Mouse (Mus musculus) midbrain, embryonic 12.5 days (tissue): Measurements from ENCODE around the gene Smu1. TPM values are rescaled to one million over a fixed set of nuclear protein-coding genes. Genes with fewer than 3 reads are reported as not detected.

Source experiments
- ATAC-seq: fragments of 200-750 bp; cut with Nextera tagmentation; 2 replicates; pipeline ENCODE4 v1.8.0; 2017; ENCODE audit warnings: low read depth, moderate TSS enrichment, moderate library complexity; ENCODE audit not compliant: low FRiP score
- H3K27ac ChIP-seq: fragments of 300-500 bp; sonication (generic); replicated peaks from 2 replicates; pipeline ENCODE4 v1.5.1; 2016; ENCODE audit warnings: mild to moderate bottlenecking
- H3K27me3 ChIP-seq: fragments of 300-500 bp; sonication (generic); 2 replicates; pipeline ENCODE4 v1.6.1; 2016; ENCODE audit warnings: mild to moderate bottlenecking
- H3K36me3 ChIP-seq: fragments of 300-500 bp; sonication (generic); 2 replicates; pipeline ENCODE4 v1.6.1; 2016
- H3K4me1 ChIP-seq: fragments of 300-500 bp; sonication (generic); 2 replicates; pipeline ENCODE4 v1.6.1; 2016
- H3K4me2 ChIP-seq: fragments of 300-500 bp; sonication (generic); replicated peaks from 2 replicates; pipeline ENCODE4 v1.6.1; 2016; ENCODE audit warnings: mild to moderate bottlenecking, moderate library complexity
- H3K4me3 ChIP-seq: fragments of 300-500 bp; sonication (generic); 2 replicates; pipeline ENCODE4 v1.5.1; 2016; ENCODE audit warnings: mild to moderate bottlenecking
- H3K9ac ChIP-seq: fragments of 300-500 bp; sonication (generic); replicated peaks from 2 replicates; pipeline ENCODE4 v1.6.1; 2016; ENCODE audit warnings: mild to moderate bottlenecking, moderate library complexity
- H3K9me3 ChIP-seq: fragments of 300-500 bp; sonication (generic); 2 replicates; pipeline ENCODE4 v1.6.1; 2016; ENCODE audit warnings: mild to moderate bottlenecking
- WGBS: fragments of 180-500 bp; shearing (Covaris S2); methylation state at CpG from one replicate; pipeline ENCODE4 v1.1.7; 2016; 5-methylcytosine and 5-hydroxymethylcytosine counted together
- microRNA counts: library from miRNA; unstranded; fragments of <30 nt; microRNA quantifications from one replicate; lab custom pipeline; 2017
- microRNA-seq: library from miRNA; unstranded; fragments of <30 nt; microRNA quantifications from one replicate; pipeline ENCODE4, GENCODE M21; 2017
- polyA plus RNA-seq: library from polyadenylated mRNA; unstranded; fragments of >200 nt; fragmentation: Nextera tagmentation; extraction: Ambion mirVana; gene quantifications from 2 replicates; pipeline ENCODE4 v1.2.1, GENCODE M21; 2016

Smu1 gene
- polyA plus RNA-seq, 1 experiment from 2014 or later, result 154 TPM

DNA sequence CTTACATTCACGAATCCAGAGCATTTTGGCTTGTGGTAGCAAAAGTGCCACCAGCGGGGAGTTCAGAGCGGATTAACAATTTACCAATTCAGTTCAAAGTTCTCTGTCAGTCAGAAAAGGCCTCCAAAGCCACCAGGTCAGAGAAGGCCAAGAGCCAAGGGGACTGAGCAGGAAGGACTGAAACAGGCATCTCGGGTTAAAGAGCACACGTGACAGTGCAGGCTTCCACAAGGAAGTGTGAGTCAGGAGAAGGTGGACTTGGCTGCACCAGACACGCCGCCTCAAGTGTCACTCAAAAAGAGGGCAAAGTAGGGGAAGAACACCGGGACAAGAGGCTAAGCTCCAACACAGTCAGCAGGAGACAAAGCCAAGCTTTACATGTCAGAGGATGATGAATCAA, 57.5 kb downstream of the Smu1 start:
- no peak for ATAC-seq
- Histone ChIP-seq H3K4me1 (peaks cover 25% of the 10 kb centered on the region), H3K4me2 (no peak overlapping the region), H3K4me3 (no peak overlapping the region), H3K9me3 (no peaks in the 10 kb centered on the region), H3K36me3 (peaks cover 16% of the 10 kb centered on the region), H3K27ac (no peak overlapping the region), H3K9ac (no peak overlapping the region), H3K27me3 (no peaks in the 10 kb centered on the region)
- WGBS, result 85% methylated on average over 8 of the region's 8 CpGs

DNA sequence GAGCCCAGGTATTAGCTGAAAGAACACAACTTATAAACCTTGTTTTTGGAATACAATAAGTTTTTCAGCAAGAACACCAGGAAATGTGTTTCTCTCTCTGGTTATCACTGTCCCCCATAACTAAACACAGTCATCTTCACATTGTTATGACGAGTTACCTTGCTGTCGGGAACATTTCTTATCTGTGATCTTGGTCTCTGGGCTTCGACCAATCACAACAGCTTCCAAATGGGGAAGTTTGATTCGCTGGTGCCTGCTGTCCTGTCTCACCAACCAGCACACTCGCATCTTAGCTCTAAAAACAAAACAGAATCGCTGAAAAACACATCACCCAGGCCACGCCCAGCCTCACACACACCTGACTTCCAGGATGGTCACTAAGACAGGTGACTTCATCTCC, 60.7 kb downstream of the Smu1 start:
- Histone ChIP-seq H3K4me3 (no peak overlapping the region), H3K4me1 (peaks cover 11% of the 10 kb centered on the region), H3K4me2 (no peak overlapping the region), H3K9me3 (no peaks in the 10 kb centered on the region), H3K36me3 (peaks cover 45% of the 10 kb centered on the region), H3K27ac (no peak overlapping the region), H3K27me3 (no peaks in the 10 kb centered on the region), H3K9ac (no peak overlapping the region)
- ATAC-seq, result no peak
- 85% methylated on average over 7 of the region's 7 CpGs for WGBS

DNA sequence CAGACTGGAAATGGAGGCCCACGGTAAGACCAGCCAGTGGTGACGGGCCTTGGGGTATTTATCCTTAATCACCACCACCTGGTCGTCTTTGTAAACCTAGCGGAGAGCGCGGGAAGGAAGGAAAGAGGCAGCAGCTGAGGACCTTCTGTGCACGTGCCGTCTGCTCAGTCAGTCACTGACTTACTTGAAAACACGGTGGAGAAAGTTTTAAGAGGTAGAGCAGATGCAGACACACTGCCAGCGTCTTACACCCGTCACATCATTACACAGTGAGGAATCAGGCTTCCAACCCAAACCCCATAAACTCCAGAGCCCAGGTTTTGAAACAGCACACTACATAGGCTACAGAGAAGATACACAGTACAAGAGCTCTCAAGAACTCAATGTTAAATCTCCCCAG, 66.6 kb downstream of the Smu1 start:
- no peak overlapping the region for H3K27ac ChIP-seq
- no peak overlapping the region for H3K9ac ChIP-seq
- H3K4me3 ChIP-seq, result no peak overlapping the region
- WGBS, result 82% methylated on average over 11 of the region's 11 CpGs
- ATAC-seq, result no peak
- H3K4me1 ChIP-seq, result no peaks in the 10 kb centered on the region
- no peak overlapping the region for H3K4me2 ChIP-seq
- no peaks in the 10 kb centered on the region for H3K27me3 ChIP-seq
- no peaks in the 10 kb centered on the region for H3K9me3 ChIP-seq
- peaks cover 79% of the 10 kb centered on the region for H3K36me3 ChIP-seq

MicroRNAs encoded within 50 kb of the gene (microRNA counts, 519-probe panel; counts per million panel counts)
- microRNA mmu-miR-207 (lab: Ali Mortazavi, UCI), result not detected

Small RNA genes lying within 50 kb of the gene (microRNA-seq; reads per million reads assigned to microRNA genes)
- gene Mir207, result not detected

Other genes starting within 250 kb of the Smu1 start
- gene Aptx, start 54.7 kb downstream of the Smu1 start, polyA plus RNA-seq, result 48.0 and 50.8 TPM in 2 replicates
- 623 and 674 TPM in 2 replicates for gene Dnaja1, start 35.8 kb downstream of the Smu1 start, polyA plus RNA-seq
- gene B4galt1, start 96.1 kb upstream of the Smu1 start, polyA plus RNA-seq, result 14.8 and 15.2 TPM in 2 replicates
- not detected in 2 replicates for gene Spink4, start 162.1 kb upstream of the Smu1 start, polyA plus RNA-seq
- gene Bag1, start 190.4 kb upstream of the Smu1 start, polyA plus RNA-seq, result 218 and 219 TPM in 2 replicates
- 152 and 158 TPM in 2 replicates for gene Chmp5, start 190.5 kb upstream of the Smu1 start, polyA plus RNA-seq
- 102 and 104 TPM in 2 replicates for gene Nfx1, start 213.0 kb upstream of the Smu1 start, polyA plus RNA-seq